ENCODE assay signal across 16 mouse cellular contexts in genomic region chr10:93742097-93742446, GRCm38 (mm10).
DNase-seq lines count a peak whose midpoint lies in the region; ATAC-seq and TF ChIP-seq lines count a peak whose summit lies in the region.
"Had no signal": no experiment of that assay in that cellular context is flagged by ENCODE, and none has a peak within 500 bp of the region (broad histone marks: within the 10 kb centered on the region; RNA-seq: fewer than 3 reads in every experiment).

No protein-coding gene starts in this region.

- H3K36me3 ChIP-seq in limb, embryonic 15.5 days, result no peaks in the 10 kb centered on the region
- no peaks in the 10 kb centered on the region for H3K36me3 ChIP-seq in limb, embryonic 10.5 days
- no peaks in the 10 kb centered on the region for H3K36me3 ChIP-seq in embryonic facial prominence, embryonic 13.5 days
- H3K36me3 ChIP-seq: heart, embryonic 12.5 days had no signal

- TF ChIP-seq POLR2A in cerebellum, adult 2 months (IDR thresholded peaks at IDR 0.05; ENCODE audit: borderline replicate concordance, insufficient read depth, low read length), result no peak

- peak in 1 of 2 experiments; percentile 59 for DNase-seq in cerebellum, adult 2 months
- DNase-seq in cerebellum, adult 9-11 months, result no peak
- no peak for DNase-seq in gastrocnemius, adult 2 months
- no peak for DNase-seq in gastrocnemius, adult 8-10 months (ENCODE audit: low spot score in 2 of 2)
- no peak for DNase-seq in limb, embryonic 10.5 days (ENCODE audit: low spot score)
- DNase-seq: adrenal gland, postnatal 10 days; B cell, adult 2 months; gastrocnemius, postnatal 14 days; heart, adult 2 months had no signal

- H3K9ac ChIP-seq in limb, embryonic 15.5 days, result no peak overlapping the region
- no peak overlapping the region for H3K9ac ChIP-seq in embryonic facial prominence, embryonic 13.5 days
- H3K9ac ChIP-seq: forebrain, embryonic 13.5 days; heart, embryonic 12.5 days had no signal

- TF ChIP-seq CTCF in cerebellum, adult 2 months (IDR thresholded peaks at IDR 0.05; ENCODE audit: borderline replicate concordance, insufficient read depth, low read depth, low read length), result no peak
- TF ChIP-seq CTCF in gastrocnemius, adult 2 months (IDR thresholded peaks at IDR 0.05), result no peak

- no peaks in the 10 kb centered on the region for H3K9me3 ChIP-seq in limb, embryonic 15.5 days
- no peaks in the 10 kb centered on the region for H3K9me3 ChIP-seq in limb, embryonic 10.5 days (replicated peaks)
- H3K9me3 ChIP-seq in embryonic facial prominence, embryonic 13.5 days, result no peaks in the 10 kb centered on the region
- H3K9me3 ChIP-seq: forebrain, embryonic 13.5 days; heart, embryonic 12.5 days had no signal

- intact Hi-C loops in gastrocnemius, adult 2 months (cut with DNase I), result no loop called here

- no peak overlapping the region for H3K4me3 ChIP-seq in cerebellum, adult 2 months (replicated peaks; ENCODE audit: insufficient read depth, low read depth, low read length)
- H3K4me3 ChIP-seq in gastrocnemius, adult 2 months, result no peak overlapping the region
- no peak overlapping the region for H3K4me3 ChIP-seq in limb, embryonic 15.5 days
- H3K4me3 ChIP-seq in limb, embryonic 10.5 days, result no peak overlapping the region
- H3K4me3 ChIP-seq in embryonic facial prominence, embryonic 13.5 days, result no peak overlapping the region
- H3K4me3 ChIP-seq: forebrain, embryonic 13.5 days; heart, adult 2 months; heart, embryonic 12.5 days had no signal

- H3K27me3 ChIP-seq in cerebellum, adult 2 months (ENCODE audit: control insufficient read depth, insufficient read depth, low read length), result no peaks in the 10 kb centered on the region
- no peaks in the 10 kb centered on the region for H3K27me3 ChIP-seq in limb, embryonic 15.5 days
- no peaks in the 10 kb centered on the region for H3K27me3 ChIP-seq in limb, embryonic 10.5 days (ENCODE audit: low read depth, poor library complexity, severe bottlenecking)
- H3K27me3 ChIP-seq in embryonic facial prominence, embryonic 13.5 days, result no peaks in the 10 kb centered on the region
- H3K27me3 ChIP-seq: forebrain, embryonic 13.5 days had no signal

- H3K4me1 ChIP-seq in cerebellum, adult 2 months (ENCODE audit: control insufficient read depth, insufficient read depth, low read length), result peaks cover 12% of the 10 kb centered on the region; the same call in 1 of the 2 replicates
- no peaks in the 10 kb centered on the region for H3K4me1 ChIP-seq in limb, embryonic 15.5 days
- no peaks in the 10 kb centered on the region for H3K4me1 ChIP-seq in limb, embryonic 10.5 days
- H3K4me1 ChIP-seq in embryonic facial prominence, embryonic 13.5 days, result peaks cover 14% of the 10 kb centered on the region; the same call in 1 of the 2 replicates
- H3K4me1 ChIP-seq: heart, embryonic 12.5 days had no signal

- ATAC-seq in limb, embryonic 15.5 days (ENCODE audit: insufficient number of reproducible peaks, low FRiP score, low TSS enrichment, low read depth), result no peak
- no peak for ATAC-seq in embryonic facial prominence, embryonic 13.5 days (ENCODE audit: insufficient number of reproducible peaks, insufficient read depth, low FRiP score, low TSS enrichment, low read depth)
- no peak for ATAC-seq in frontal cortex, adult (ENCODE audit: low TSS enrichment)
- ATAC-seq: forebrain, embryonic 13.5 days; inflammation-experienced regulatory T-cells, adult 6 months; intestine, postnatal 0 days had no signal

- peak overlapping the region; percentile 98 for H3K27ac ChIP-seq in cerebellum, adult 2 months (ENCODE audit: insufficient read depth, low read length)
- H3K27ac ChIP-seq in gastrocnemius, adult 2 months, result peak overlapping the region; percentile 56
- H3K27ac ChIP-seq in limb, embryonic 15.5 days, result peak overlapping the region; percentile 28; the same call in 1 of the 2 replicates
- no peak overlapping the region for H3K27ac ChIP-seq in limb, embryonic 10.5 days
- H3K27ac ChIP-seq in embryonic facial prominence, embryonic 13.5 days, result 0 out of 2 replicates have a peak overlapping the region, but pooled peaks have one; percentile 5
- H3K27ac ChIP-seq: forebrain, embryonic 13.5 days; heart, adult 2 months had no signal

- 12% methylated on average over 3 of the region's 3 CpGs for WGBS in cerebellum, adult 2 months
- WGBS in limb, embryonic 15.5 days, result 69% methylated on average over 3 of the region's 3 CpGs
- WGBS in limb, embryonic 10.5 days, result 74% methylated on average over 3 of the region's 3 CpGs
- WGBS in embryonic facial prominence, embryonic 13.5 days, result 65% methylated on average over 3 of the region's 3 CpGs

- H3K4me2 ChIP-seq in limb, embryonic 15.5 days, result no peak overlapping the region
- no peak overlapping the region for H3K4me2 ChIP-seq in embryonic facial prominence, embryonic 13.5 days
- H3K4me2 ChIP-seq: forebrain, embryonic 13.5 days; heart, embryonic 12.5 days had no signal
